Mouse (Mus musculus) stomach, embryonic 16.5 days (tissue): ENCODE results near the gene Olfr789. TPM values are rescaled to one million over a fixed set of nuclear protein-coding genes. Genes with fewer than 3 reads are reported as not detected.

Experiments used
- ATAC-seq: fragments of 200-750 bp; cut with Nextera tagmentation; 2 replicates; pipeline ENCODE4 v1.8.0; 2017; ENCODE audit warnings: moderate number of reproducible peaks, moderate TSS enrichment; ENCODE audit not compliant: insufficient read depth, low FRiP score
- H3K27ac ChIP-seq: fragments of 300-500 bp; sonication (generic); 2 replicates; pipeline ENCODE4 v1.5.1; 2014; ENCODE audit warnings: low read length
- H3K27me3 ChIP-seq: fragments of 300-500 bp; sonication (generic); 2 replicates; pipeline ENCODE4 v1.6.1; 2014; ENCODE audit warnings: low read length, control low read depth, mixed read lengths; ENCODE audit not compliant: control insufficient read depth, insufficient read depth
- H3K36me3 ChIP-seq: fragments of 300-500 bp; sonication (generic); 2 replicates; pipeline ENCODE4 v1.6.1; 2014; ENCODE audit warnings: low read length; ENCODE audit not compliant: control insufficient read depth, insufficient read depth
- H3K4me1 ChIP-seq: fragments of 300-500 bp; sonication (generic); 2 replicates; pipeline ENCODE4 v1.6.1; 2014; ENCODE audit warnings: low read length, control low read depth, mixed read lengths; ENCODE audit not compliant: control insufficient read depth, insufficient read depth
- H3K4me2 ChIP-seq: fragments of 300-500 bp; sonication (generic); 2 replicates; pipeline ENCODE4 v1.6.1; 2014; ENCODE audit warnings: low read depth, low read length, mixed read lengths
- H3K4me3 ChIP-seq: fragments of 300-500 bp; sonication (generic); replicated peaks from 2 replicates; pipeline ENCODE4 v1.5.1; 2014; ENCODE audit warnings: mild to moderate bottlenecking, low read length
- H3K9ac ChIP-seq: fragments of 300-500 bp; sonication (generic); 2 replicates; pipeline ENCODE4 v1.6.1; 2014; ENCODE audit warnings: low read length
- H3K9me3 ChIP-seq: fragments of 300-500 bp; sonication (generic); replicated peaks from 2 replicates; pipeline ENCODE4 v1.6.1; 2016; ENCODE audit warnings: low read length, control low read depth; ENCODE audit not compliant: control insufficient read depth
- WGBS: fragments of 180-500 bp; shearing (Covaris S2); extraction: QIAGEN DNeasy Blood & Tissue Kit; methylation state at CpG from one replicate; pipeline ENCODE4 v1.1.7; 2014; 5-methylcytosine and 5-hydroxymethylcytosine counted together
- polyA plus RNA-seq: library from polyadenylated mRNA; unstranded; fragments of >200 nt; fragmentation: Nextera tagmentation; extraction: Ambion mirVana; gene quantifications from 2 replicates; pipeline ENCODE4 v1.2.1, GENCODE M21; 2015

The Olfr789 gene
- not detected in 2 replicates for polyA plus RNA-seq

GRCm38 (mm10) chr10:129484452-129484851 is at the start of gene Olfr789:
Gene Olfr789, plus strand, starts transcription at chr10:129484752.
- Histone ChIP-seq H3K9me3 (no peaks in the 10 kb centered on the region), H3K4me1 (no peaks in the 10 kb centered on the region), H3K4me2 (no peak within 1 kb of the TSS), H3K27ac (no peak within 1 kb of the TSS), H3K9ac (no peak within 1 kb of the TSS), H3K36me3 (no peaks in the 10 kb centered on the region), H3K27me3 (no peaks in the 10 kb centered on the region), H3K4me3 (no peak within 1 kb of the TSS)
- 45% methylated on average over 2 of the region's 2 CpGs for WGBS
- ATAC-seq: no peak

GRCm38 (mm10) chr10:129461562-129461961 is 23.0 kb upstream of the Olfr789 start, which contains the start of gene Olfr787:
Gene Olfr787, plus strand, starts transcription at chr10:129461862.
- WGBS: 74% methylated on average over 3 of the region's 3 CpGs
- H3K9ac ChIP-seq: no peak within 1 kb of the TSS
- H3K27me3 ChIP-seq: no peaks in the 10 kb centered on the region
- no peak for ATAC-seq
- no peak within 1 kb of the TSS for H3K4me3 ChIP-seq
- no peaks in the 10 kb centered on the region for H3K4me1 ChIP-seq
- no peak within 1 kb of the TSS for H3K4me2 ChIP-seq
- H3K9me3 ChIP-seq: no peaks in the 10 kb centered on the region
- H3K36me3 ChIP-seq: no peaks in the 10 kb centered on the region
- no peak within 1 kb of the TSS for H3K27ac ChIP-seq

DNA sequence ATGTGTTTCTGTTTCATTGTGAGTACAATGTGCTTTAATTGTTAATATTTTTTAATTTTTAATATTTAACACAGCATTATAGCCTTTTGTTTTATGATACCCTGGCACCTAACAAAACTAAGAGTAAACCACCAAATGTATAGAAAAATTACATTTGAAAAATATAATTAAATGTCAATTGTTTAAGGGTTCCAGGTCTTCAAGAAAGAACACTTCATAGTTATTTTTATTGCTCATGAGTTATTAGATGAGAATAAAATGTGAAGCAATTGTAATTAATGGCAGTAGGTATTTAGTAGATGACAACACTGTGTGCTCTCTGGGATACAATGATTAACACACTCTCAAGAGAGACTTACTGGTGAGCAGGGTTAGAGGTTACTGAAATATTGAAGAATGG is 13.9 kb upstream of the Olfr789 start, which contains the start of gene Olfr788:
Gene Olfr788 (plus strand): TSS at position 301 of the 400 bp plus-strand sequence.
- Histone ChIP-seq H3K4me1 (no peaks in the 10 kb centered on the region), H3K27ac (no peak within 1 kb of the TSS), H3K36me3 (no peaks in the 10 kb centered on the region), H3K4me2 (no peak within 1 kb of the TSS), H3K9ac (no peak within 1 kb of the TSS), H3K9me3 (no peaks in the 10 kb centered on the region), H3K27me3 (no peaks in the 10 kb centered on the region), H3K4me3 (no peak within 1 kb of the TSS)
- ATAC-seq: no peak

DNA sequence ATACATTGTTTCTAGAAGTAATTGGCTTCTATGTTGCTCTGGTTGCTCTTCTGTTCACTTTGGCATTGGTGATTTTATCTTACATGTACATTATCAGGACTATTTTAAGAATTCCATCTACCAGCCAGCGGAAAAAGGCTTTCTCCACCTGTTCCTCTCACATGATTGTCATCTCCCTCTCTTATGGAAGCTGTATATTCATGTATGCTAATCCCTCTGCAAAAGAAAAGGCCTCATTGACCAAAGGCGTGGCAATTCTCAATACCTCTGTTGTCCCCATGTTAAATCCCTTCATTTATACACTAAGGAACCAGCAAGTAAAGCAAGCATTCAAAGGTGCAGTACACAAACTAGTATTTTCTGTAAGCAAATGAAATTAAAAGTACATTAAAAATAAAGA is 11.3 kb upstream of the Olfr789 start:
- H3K27me3 ChIP-seq: no peaks in the 10 kb centered on the region
- H3K4me1 ChIP-seq: no peaks in the 10 kb centered on the region
- H3K36me3 ChIP-seq: no peaks in the 10 kb centered on the region
- H3K9me3 ChIP-seq: no peaks in the 10 kb centered on the region
- no peak overlapping the region for H3K27ac ChIP-seq
- 52% methylated on average over 2 of the region's 2 CpGs for WGBS
- no peak overlapping the region for H3K4me3 ChIP-seq
- H3K9ac ChIP-seq: no peak overlapping the region
- no peak overlapping the region for H3K4me2 ChIP-seq
- ATAC-seq: no peak

DNA sequence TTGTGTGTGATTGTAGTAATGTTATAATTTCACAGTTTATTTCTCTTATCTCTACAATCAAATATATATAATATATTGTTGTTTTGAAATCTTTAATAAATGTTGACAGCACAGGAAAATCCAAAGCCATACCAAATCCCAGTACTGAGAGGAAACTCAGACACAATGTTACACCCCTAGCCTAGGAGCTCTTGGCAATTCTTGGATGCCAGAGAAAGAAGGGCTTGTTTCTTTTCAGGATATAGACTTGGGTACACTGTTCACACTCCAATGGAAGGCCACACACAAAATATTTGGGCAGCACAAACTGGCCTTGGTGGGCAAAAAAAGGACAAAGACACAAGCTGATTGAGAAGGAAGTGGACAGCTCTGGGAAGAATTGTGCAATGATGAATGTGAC is 10.8 kb upstream of the Olfr789 start:
- no peak overlapping the region for H3K27ac ChIP-seq
- no peak overlapping the region for H3K4me3 ChIP-seq
- no peaks in the 10 kb centered on the region for H3K27me3 ChIP-seq
- H3K9me3 ChIP-seq: no peaks in the 10 kb centered on the region
- no peaks in the 10 kb centered on the region for H3K4me1 ChIP-seq
- no peak overlapping the region for H3K4me2 ChIP-seq
- no peak for ATAC-seq
- no peaks in the 10 kb centered on the region for H3K36me3 ChIP-seq
- no peak overlapping the region for H3K9ac ChIP-seq

- Histone ChIP-seq H3K4me3 (no peak overlapping the region), H3K4me2 (no peak overlapping the region), H3K36me3 (no peaks in the 10 kb centered on the region), H3K9me3 (no peaks in the 10 kb centered on the region), H3K4me1 (no peaks in the 10 kb centered on the region), H3K27me3 (no peaks in the 10 kb centered on the region), H3K27ac (no peak overlapping the region), H3K9ac (no peak overlapping the region)
- ATAC-seq: no peak
- 81% methylated on average over 2 of the region's 2 CpGs for WGBS
These were observed 5.5 kb downstream of the Olfr789 start for GRCm38 (mm10) chr10:129490101-129490500.

- Histone ChIP-seq H3K27me3 (no peaks in the 10 kb centered on the region), H3K4me3 (no peak within 1 kb of the TSS), H3K9ac (no peak within 1 kb of the TSS), H3K9me3 (no peaks in the 10 kb centered on the region), H3K27ac (no peak within 1 kb of the TSS), H3K36me3 (no peaks in the 10 kb centered on the region), H3K4me2 (no peak within 1 kb of the TSS), H3K4me1 (no peaks in the 10 kb centered on the region)
- ATAC-seq: no peak
These were observed 13.6 kb downstream of the Olfr789 start, which contains the start of gene Olfr790 for GRCm38 (mm10) chr10:129498192-129498591. Gene Olfr790, plus strand, starts transcription at chr10:129498492.

DNA sequence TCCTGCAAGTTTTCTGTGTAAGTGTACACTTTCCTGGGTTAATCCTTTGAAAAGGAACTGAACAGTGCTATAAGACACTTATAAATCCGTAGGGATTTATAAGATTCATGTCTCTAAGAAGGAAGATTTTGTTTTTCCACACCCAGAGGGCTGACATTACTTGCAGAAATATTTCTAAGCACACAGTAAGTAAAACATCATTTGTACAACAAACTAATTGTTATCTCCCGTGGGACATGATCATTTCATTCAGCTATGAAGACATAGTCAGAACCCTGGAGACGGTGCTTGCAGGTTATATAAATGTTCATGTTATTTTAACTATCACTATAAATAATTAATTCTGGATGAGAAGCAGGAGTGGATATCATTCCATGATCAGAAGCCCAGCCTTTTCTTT is 36.9 kb downstream of the Olfr789 start, which contains the start of gene Olfr791:
Gene Olfr791 (plus strand): TSS at position 301 of the 400 bp plus-strand sequence.
- WGBS: 58% methylated on average over 3 of the region's 3 CpGs
- no peak within 1 kb of the TSS for H3K4me3 ChIP-seq
- no peaks in the 10 kb centered on the region for H3K36me3 ChIP-seq
- no peaks in the 10 kb centered on the region for H3K27me3 ChIP-seq
- no peak for ATAC-seq
- H3K4me2 ChIP-seq: no peak within 1 kb of the TSS
- no peaks in the 10 kb centered on the region for H3K4me1 ChIP-seq
- H3K9ac ChIP-seq: no peak within 1 kb of the TSS
- no peak within 1 kb of the TSS for H3K27ac ChIP-seq
- H3K9me3 ChIP-seq: no peaks in the 10 kb centered on the region

- H3K4me3 ChIP-seq: no peak within 1 kb of the TSS
- no peaks in the 10 kb centered on the region for H3K4me1 ChIP-seq
- no peaks in the 10 kb centered on the region for H3K36me3 ChIP-seq
- no peak within 1 kb of the TSS for H3K27ac ChIP-seq
- no peak for ATAC-seq
- no peak within 1 kb of the TSS for H3K9ac ChIP-seq
- no peak within 1 kb of the TSS for H3K4me2 ChIP-seq
- WGBS: 75% methylated on average over 1 of the region's 1 CpGs
- no peaks in the 10 kb centered on the region for H3K27me3 ChIP-seq
- H3K9me3 ChIP-seq: no peaks in the 10 kb centered on the region
These were observed 54.3 kb downstream of the Olfr789 start, which contains the start of gene Olfr792 for GRCm38 (mm10) chr10:129538862-129539261. Gene Olfr792, plus strand, starts transcription at chr10:129539162.
